Mouse (Mus musculus) E14TG2a.4 (cell line): ENCODE measurements around the gene Shbg.

Experiments used
- CTCF ChIP-seq: conservative IDR thresholded peaks from 2 replicates; pipeline ENCODE4 v1.5.1; 2014; ENCODE audit warnings: low read length
- NANOG ChIP-seq: IDR thresholded peaks from 2 replicates; pipeline ENCODE4 v1.6.1; 2014; ENCODE audit warnings: borderline replicate concordance, low read length, mixed read lengths
- POU5F1 ChIP-seq: IDR thresholded peaks from 2 replicates; pipeline ENCODE4 v1.6.1; 2014; ENCODE audit warnings: low read length, borderline replicate concordance

- TF ChIP-seq CTCF, result no peak
- no peak for TF ChIP-seq POU5F1
- TF ChIP-seq NANOG, result no peak
Measured at GRCm38 (mm10) chr11:69616781-69617180, 924 bp downstream of the Shbg start.
